Mouse (Mus musculus) liver, adult 2 months (tissue): ENCODE measurements around the gene Kcnt2.

Experiments used
- CTCF ChIP-seq: fragments of 200-500 bp; IDR thresholded peaks from 2 replicates; pipeline ENCODE4 v1.5.1; 2011; ENCODE audit warnings: low read depth, low read length, control low read depth
- POLR2A ChIP-seq: fragments of 200-500 bp; IDR thresholded peaks from 2 replicates; pipeline ENCODE4 v1.6.1; 2011; ENCODE audit warnings: low read length, control low read depth; ENCODE audit not compliant: insufficient read depth; ENCODE audit errors: extremely low read depth

GRCm38 (mm10) chr1:140455903-140456302, 209.9 kb downstream of the Kcnt2 start:
- TF ChIP-seq CTCF (no peak), POLR2A (no peak)
